Mouse (Mus musculus): ENCODE measurements around the gene Cldn10.
"Not testable (repeated sequence)": the region's sequence is repeated elsewhere in the genome, so short reads cannot be mapped to it uniquely, and the experiment has no call there.

Cldn10 gene

GRCm38 (mm10) chr14:118783326-118783935 is 4.3 kb upstream of the Cldn10 start:
- DNase-seq: no peak

- no peak for DNase-seq
These were observed 2.5 kb downstream of the Cldn10 start for GRCm38 (mm10) chr14:118790217-118790616.

GRCm38 (mm10) chr14:118792957-118793356 is 5.2 kb downstream of the Cldn10 start:
- DNase-seq: no peak

- no peak for DNase-seq
These were observed 5.7 kb downstream of the Cldn10 start for GRCm38 (mm10) chr14:118793416-118793815.

GRCm38 (mm10) chr14:118794196-118794595 is 6.5 kb downstream of the Cldn10 start:
- DNase-seq: no peak

- DNase-seq: no peak
These were observed 7.2 kb downstream of the Cldn10 start for GRCm38 (mm10) chr14:118794893-118795292.

GRCm38 (mm10) chr14:118795915-118796693 is 8.4 kb downstream of the Cldn10 start:
- DNase-seq: no peak

- no peak for DNase-seq
These were observed 9.0 kb downstream of the Cldn10 start for GRCm38 (mm10) chr14:118796694-118797058.

- no peak for DNase-seq
These were observed 9.6 kb downstream of the Cldn10 start for GRCm38 (mm10) chr14:118797270-118797669.

GRCm38 (mm10) chr14:118799918-118800317 is 12.2 kb downstream of the Cldn10 start:
- DNase-seq: no peak

GRCm38 (mm10) chr14:118803936-118804335 is 16.2 kb downstream of the Cldn10 start:
- no peak for DNase-seq

- no peak for DNase-seq
These were observed 16.6 kb downstream of the Cldn10 start for GRCm38 (mm10) chr14:118804351-118804750.

- DNase-seq: no peak
These were observed 19.9 kb downstream of the Cldn10 start for GRCm38 (mm10) chr14:118807653-118808052.

- DNase-seq: not testable (repeated sequence)
These were observed 20.5 kb downstream of the Cldn10 start for GRCm38 (mm10) chr14:118808183-118808582.

- DNase-seq: no peak
These were observed 22.0 kb downstream of the Cldn10 start for GRCm38 (mm10) chr14:118809686-118810085.

GRCm38 (mm10) chr14:118811256-118811655 is 23.5 kb downstream of the Cldn10 start:
- not testable (repeated sequence) for DNase-seq

- DNase-seq: no peak
These were observed 25.4 kb downstream of the Cldn10 start for GRCm38 (mm10) chr14:118813111-118813510.

- no peak for DNase-seq
These were observed 28.8 kb downstream of the Cldn10 start for GRCm38 (mm10) chr14:118816503-118816902.

GRCm38 (mm10) chr14:118820111-118820510 is 32.4 kb downstream of the Cldn10 start:
- peak; percentile 8 for DNase-seq

GRCm38 (mm10) chr14:118822816-118823215 is 35.1 kb downstream of the Cldn10 start:
- no peak for DNase-seq

GRCm38 (mm10) chr14:118823313-118823712 is 35.6 kb downstream of the Cldn10 start:
- DNase-seq: no peak

- no peak for DNase-seq
These were observed 38.6 kb downstream of the Cldn10 start for GRCm38 (mm10) chr14:118826346-118826745.

GRCm38 (mm10) chr14:118827283-118827904 is 39.7 kb downstream of the Cldn10 start:
- no peak for DNase-seq
